Mouse (Mus musculus) embryonic facial prominence, embryonic 13.5 days (tissue): ENCODE measurements at regions not wholly inside any gene's neighbourhood (a gene's known extent, or its start where the extent isn't known, plus 50 kb on each side); places are given as distances from the start of the nearest gene placed in this dataset.

Experiments used
- ATAC-seq: fragments of 200-750 bp; cut with Nextera tagmentation; 2 replicates; pipeline ENCODE4 v1.8.0; 2017; ENCODE audit warnings: low read depth; ENCODE audit not compliant: insufficient number of reproducible peaks, insufficient read depth, low FRiP score, low TSS enrichment
- H3K27ac ChIP-seq: fragments of 300-500 bp; sonication (generic); 2 replicates; pipeline ENCODE4 v1.5.1; 2015; ENCODE audit warnings: moderate library complexity, mild to moderate bottlenecking, inconsistent platforms
- H3K27me3 ChIP-seq: fragments of 300-500 bp; sonication (generic); 2 replicates; pipeline ENCODE4 v1.6.1; 2015; ENCODE audit warnings: mild to moderate bottlenecking, inconsistent platforms
- H3K36me3 ChIP-seq: fragments of 300-500 bp; sonication (generic); 2 replicates; pipeline ENCODE4 v1.6.1; 2015; ENCODE audit warnings: mild to moderate bottlenecking, inconsistent platforms
- H3K4me1 ChIP-seq: fragments of 300-500 bp; sonication (generic); 2 replicates; pipeline ENCODE4 v1.6.1; 2015; ENCODE audit warnings: inconsistent platforms
- H3K4me2 ChIP-seq: fragments of 300-500 bp; sonication (generic); 2 replicates; pipeline ENCODE4 v1.6.1; 2015; ENCODE audit warnings: moderate library complexity, mild to moderate bottlenecking, inconsistent platforms
- H3K4me3 ChIP-seq: fragments of 300-500 bp; sonication (generic); 2 replicates; pipeline ENCODE4 v1.5.1; 2015; ENCODE audit warnings: mild to moderate bottlenecking, inconsistent platforms
- H3K9ac ChIP-seq: fragments of 300-500 bp; sonication (generic); 2 replicates; pipeline ENCODE4 v1.6.1; 2015; ENCODE audit warnings: mild to moderate bottlenecking, inconsistent platforms
- H3K9me3 ChIP-seq: fragments of 300-500 bp; sonication (generic); 2 replicates; pipeline ENCODE4 v1.6.1; 2016; ENCODE audit warnings: inconsistent platforms
- WGBS: fragments of 180-500 bp; shearing (Covaris S2); methylation state at CpG from one replicate; pipeline ENCODE4 v1.1.7; 2015; ENCODE audit warnings: mixed read lengths; 5-methylcytosine and 5-hydroxymethylcytosine counted together

- no peak for ATAC-seq
- 79% methylated on average over 8 of the region's 8 CpGs for WGBS
- no peaks in the 10 kb centered on the region; the same call in 1 of the 2 replicates for H3K9me3 ChIP-seq
- no peaks in the 10 kb centered on the region for H3K27me3 ChIP-seq
- no peaks in the 10 kb centered on the region for H3K4me1 ChIP-seq
- no peak overlapping the region for H3K4me2 ChIP-seq
- H3K27ac ChIP-seq: no peak overlapping the region
- no peak overlapping the region for H3K4me3 ChIP-seq
- no peaks in the 10 kb centered on the region for H3K36me3 ChIP-seq
- no peak overlapping the region for H3K9ac ChIP-seq
These were observed 217.9 kb downstream of the Gm12728 start for GRCm38 (mm10) chr4:106007334-106008190.

GRCm38 (mm10) chr4:106017065-106017646 is 227.5 kb downstream of the Gm12728 start:
- no peak for ATAC-seq
- Histone ChIP-seq H3K9ac (no peak overlapping the region), H3K27ac (no peak overlapping the region), H3K4me1 (peaks cover 39% of the 10 kb centered on the region), H3K36me3 (no peaks in the 10 kb centered on the region), H3K4me3 (no peak overlapping the region), H3K4me2 (no peak overlapping the region), H3K9me3 (no peaks in the 10 kb centered on the region), H3K27me3 (no peaks in the 10 kb centered on the region)
- 75% methylated on average over 6 of the region's 6 CpGs for WGBS

GRCm38 (mm10) chr4:106018936-106019335 is 229.3 kb downstream of the Gm12728 start:
- Histone ChIP-seq H3K9ac (no peak overlapping the region), H3K36me3 (no peaks in the 10 kb centered on the region), H3K9me3 (no peaks in the 10 kb centered on the region), H3K27me3 (no peaks in the 10 kb centered on the region), H3K4me2 (no peak overlapping the region), H3K4me3 (no peak overlapping the region), H3K4me1 (peaks cover 39% of the 10 kb centered on the region), H3K27ac (no peak overlapping the region)
- no peak for ATAC-seq
- 74% methylated on average over 4 of the region's 4 CpGs for WGBS

- H3K4me1 ChIP-seq: peaks cover 45% of the 10 kb centered on the region
- H3K27me3 ChIP-seq: no peaks in the 10 kb centered on the region
- WGBS: 51% methylated on average over 4 of the region's 4 CpGs
- H3K27ac ChIP-seq: no peak overlapping the region; the same call in 1 of the 2 replicates
- no peaks in the 10 kb centered on the region for H3K9me3 ChIP-seq
- ATAC-seq: no peak
- H3K4me3 ChIP-seq: no peak overlapping the region
- no peaks in the 10 kb centered on the region for H3K36me3 ChIP-seq
- no peak overlapping the region for H3K9ac ChIP-seq
- H3K4me2 ChIP-seq: no peak overlapping the region
These were observed 230.7 kb downstream of the Gm12728 start for GRCm38 (mm10) chr4:106020338-106020737.

GRCm38 (mm10) chr4:106024591-106024990 is 234.9 kb downstream of the Gm12728 start:
- H3K27ac ChIP-seq: no peak overlapping the region
- H3K4me1 ChIP-seq: peaks cover 49% of the 10 kb centered on the region
- H3K27me3 ChIP-seq: no peaks in the 10 kb centered on the region
- no peaks in the 10 kb centered on the region for H3K9me3 ChIP-seq
- no peak for ATAC-seq
- WGBS: 70% methylated on average over 1 of the region's 1 CpGs
- no peak overlapping the region for H3K9ac ChIP-seq
- H3K4me2 ChIP-seq: no peak overlapping the region
- H3K36me3 ChIP-seq: no peaks in the 10 kb centered on the region
- no peak overlapping the region for H3K4me3 ChIP-seq

DNA sequence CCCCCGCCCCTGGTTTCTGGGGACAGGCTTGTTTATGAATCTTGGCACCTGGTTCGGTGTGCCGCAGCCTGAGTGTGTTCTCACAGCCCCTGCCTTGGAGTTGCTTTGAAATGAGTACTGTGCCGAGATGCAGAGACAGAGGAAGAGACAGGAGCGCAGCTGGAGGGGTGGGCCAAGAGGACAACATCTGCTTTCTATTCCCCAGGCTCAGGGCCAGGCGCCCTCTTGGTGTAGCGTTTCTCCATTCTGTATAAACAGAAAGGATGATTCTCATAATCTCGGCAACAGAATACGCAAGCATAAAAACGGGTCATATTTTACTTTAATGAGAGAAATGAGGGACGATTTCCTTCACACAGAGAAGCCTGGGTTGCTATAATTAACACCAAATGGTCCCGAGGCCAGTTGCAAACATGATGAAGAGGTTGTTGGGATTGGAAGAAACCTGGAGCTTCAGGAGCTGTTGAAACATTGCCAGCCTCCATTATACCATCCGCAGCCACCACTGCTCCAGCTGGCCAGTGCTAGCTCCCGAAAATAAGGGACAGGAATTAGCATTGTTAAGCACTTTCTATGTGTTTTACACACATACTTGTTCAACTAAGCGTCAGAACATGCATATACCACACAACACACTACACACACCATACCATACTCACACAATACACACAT is 236.4 kb downstream of the Gm12728 start:
- Histone ChIP-seq H3K4me1 (peaks cover 34% of the 10 kb centered on the region), H3K4me3 (no peak overlapping the region), H3K36me3 (no peaks in the 10 kb centered on the region), H3K27ac (peak overlapping the region; percentile 11), H3K4me2 (peak overlapping the region; percentile 43), H3K27me3 (no peaks in the 10 kb centered on the region), H3K9me3 (no peaks in the 10 kb centered on the region), H3K9ac (no peak overlapping the region)
- WGBS: 23% methylated on average over 15 of the region's 15 CpGs
- peak; percentile 70; the same call in 1 of the 2 replicates for ATAC-seq

GRCm38 (mm10) chr4:106040376-106040775 is 250.7 kb downstream of the Gm12728 start:
- H3K4me3 ChIP-seq: no peak overlapping the region

DNA sequence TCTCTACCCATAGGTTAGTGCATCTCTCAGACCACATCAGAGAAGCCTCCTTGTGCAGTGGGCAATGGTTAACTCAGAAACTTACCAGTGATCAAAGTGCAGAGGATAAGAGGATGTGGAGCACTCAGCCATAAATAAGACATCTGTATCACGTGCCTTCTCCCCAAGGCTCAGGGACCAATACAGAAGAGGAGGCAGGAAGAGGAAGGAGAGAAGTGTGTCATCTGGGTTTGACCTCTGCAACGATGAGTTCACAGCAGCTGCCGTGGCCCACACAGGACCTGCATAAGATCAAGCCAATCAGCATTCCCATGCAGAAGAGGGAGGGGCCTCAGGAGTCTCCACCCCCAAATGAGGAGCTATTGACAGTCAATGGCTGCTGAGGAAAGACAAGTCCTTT is 252.8 kb downstream of the Gm12728 start:
- no peak overlapping the region for H3K9ac ChIP-seq
- H3K4me1 ChIP-seq: 0 out of 2 replicates have a peak, but pooled peaks cover 10% of the 10 kb centered on the region
- H3K4me3 ChIP-seq: no peak overlapping the region
- H3K36me3 ChIP-seq: no peaks in the 10 kb centered on the region
- H3K9me3 ChIP-seq: no peaks in the 10 kb centered on the region
- H3K27me3 ChIP-seq: no peaks in the 10 kb centered on the region
- no peak overlapping the region for H3K4me2 ChIP-seq
- 63% methylated on average over 3 of the region's 3 CpGs for WGBS
- ATAC-seq: no peak
- H3K27ac ChIP-seq: no peak overlapping the region

More at GRCm38 (mm10) chr4:106040376-106040775, 250.7 kb downstream of the Gm12728 start:
- no peaks in the 10 kb centered on the region for H3K27me3 ChIP-seq
- H3K27ac ChIP-seq: no peak overlapping the region
- ATAC-seq: no peak
- no peak overlapping the region for H3K4me2 ChIP-seq
- 17% methylated on average over 7 of the region's 7 CpGs for WGBS
- H3K9ac ChIP-seq: no peak overlapping the region
- H3K9me3 ChIP-seq: no peaks in the 10 kb centered on the region
- 0 out of 2 replicates have a peak, but pooled peaks cover 10% of the 10 kb centered on the region for H3K4me1 ChIP-seq
- H3K36me3 ChIP-seq: no peaks in the 10 kb centered on the region

- 77% methylated on average over 9 of the region's 9 CpGs for WGBS
- H3K27ac ChIP-seq: no peak overlapping the region
- ATAC-seq: no peak
- no peak overlapping the region for H3K9ac ChIP-seq
- H3K27me3 ChIP-seq: no peaks in the 10 kb centered on the region
- no peak overlapping the region for H3K4me3 ChIP-seq
- H3K36me3 ChIP-seq: no peaks in the 10 kb centered on the region
- no peak overlapping the region for H3K4me2 ChIP-seq
- 0 out of 2 replicates have a peak, but pooled peaks cover 10% of the 10 kb centered on the region for H3K4me1 ChIP-seq
- H3K9me3 ChIP-seq: no peaks in the 10 kb centered on the region
These were observed 254.0 kb downstream of the Gm12728 start for GRCm38 (mm10) chr4:106043661-106044060.

DNA sequence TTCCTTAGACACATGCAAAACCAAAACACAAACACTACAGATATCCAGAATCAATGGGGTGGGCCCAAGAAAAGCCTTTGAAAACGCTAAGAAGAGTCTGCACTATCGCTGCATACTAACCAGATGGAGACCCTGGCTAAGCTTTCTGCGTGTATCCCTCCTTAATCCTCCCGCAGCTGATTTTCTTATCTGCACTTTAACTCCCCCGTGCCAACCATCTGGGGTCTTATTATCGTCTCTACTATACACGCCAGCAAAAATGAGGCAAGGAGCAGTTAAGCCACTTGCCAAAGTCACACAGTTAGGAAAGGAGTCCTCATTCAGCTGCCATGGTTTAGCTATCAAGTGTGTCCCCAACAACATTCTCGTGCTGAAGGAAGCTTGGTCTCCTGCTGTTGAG is 258.4 kb downstream of the Gm12728 start:
- no peak overlapping the region for H3K4me3 ChIP-seq
- no peak overlapping the region for H3K27ac ChIP-seq
- whole genome bisulfite sequencing: 76% methylated on average over 8 of the region's 8 CpGs
- no peaks in the 10 kb centered on the region for H3K9me3 ChIP-seq
- no peaks in the 10 kb centered on the region; the same call in 1 of the 2 replicates for H3K4me1 ChIP-seq
- ATAC-seq: no peak
- H3K9ac ChIP-seq: no peak overlapping the region
- H3K27me3 ChIP-seq: no peaks in the 10 kb centered on the region
- no peak overlapping the region for H3K4me2 ChIP-seq
- no peaks in the 10 kb centered on the region for H3K36me3 ChIP-seq

DNA sequence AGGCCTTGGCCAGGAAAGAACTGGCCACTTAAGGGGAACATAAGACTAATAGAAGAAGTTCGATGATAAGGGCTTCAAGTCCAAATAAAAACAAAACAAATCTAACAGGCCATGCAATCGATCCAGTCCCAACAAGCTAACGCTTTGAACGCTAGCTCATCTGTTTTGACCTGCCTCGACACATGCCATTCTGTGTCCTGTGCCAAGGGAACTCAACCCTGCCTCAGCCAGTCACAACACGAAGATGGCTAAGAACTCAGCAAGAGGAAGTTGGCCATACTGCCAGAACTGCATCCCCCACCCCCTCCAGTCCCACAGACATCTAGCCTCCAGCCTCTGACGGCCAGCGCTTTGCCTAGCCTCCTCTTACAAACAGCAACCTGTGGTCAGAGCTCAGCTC is 259.1 kb downstream of the Gm12728 start:
- Histone ChIP-seq H3K36me3 (no peaks in the 10 kb centered on the region), H3K27me3 (no peaks in the 10 kb centered on the region), H3K4me2 (no peak overlapping the region), H3K4me3 (no peak overlapping the region), H3K27ac (no peak overlapping the region), H3K9ac (no peak overlapping the region), H3K9me3 (no peaks in the 10 kb centered on the region), H3K4me1 (peaks cover 3% of the 10 kb centered on the region; the same call in 1 of the 2 replicates)
- no peak for ATAC-seq
- 72% methylated on average over 8 of the region's 8 CpGs for WGBS
